Mouse (Mus musculus) c-Kit-positive CD71-positive TER-119-negative erythroid progenitor cells, embryonic 14.5 days (primary cell): ENCODE measurements at regions not wholly inside any gene's neighbourhood (a gene's known extent, or its start where the extent isn't known, plus 50 kb on each side); places are given as distances from the start of the nearest gene placed in this dataset.
A peak's percentile ranks its signal among the peaks of the same experiment; 100 is the strongest.

Experiments used
- DNase-seq: peaks from one replicate; pipeline ENCODE4 v3.0.0-alpha.2; 2013; ENCODE audit warnings: low read depth

- no peak for DNase-seq
Measured at GRCm38 (mm10) chr15:88036146-88037000, 492.3 kb downstream of the Fam19a5 start.

DNA sequence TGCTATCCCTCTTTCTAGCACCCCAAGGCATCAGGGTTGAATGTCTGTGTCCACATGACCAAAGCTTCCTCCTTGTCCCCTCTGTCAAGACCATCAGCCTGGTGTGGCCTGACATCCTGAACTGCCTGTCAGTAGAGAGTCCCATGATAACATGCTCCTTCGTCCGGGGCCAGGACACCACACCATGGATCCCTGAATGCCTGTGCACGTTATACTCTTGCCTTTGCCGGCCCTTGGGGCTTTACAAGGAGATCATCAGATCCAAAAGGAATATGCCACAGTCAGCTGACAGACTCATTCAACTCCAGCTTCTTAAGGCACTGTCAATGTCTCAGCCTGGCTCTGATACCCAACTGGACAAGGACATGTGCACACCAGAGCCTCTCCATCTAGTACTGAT lies 493.5 kb downstream of the Fam19a5 start:
- DNase-seq = no peak

GRCm38 (mm10) chr15:88042821-88043220 lies 498.7 kb downstream of the Fam19a5 start:
- no peak for DNase-seq

DNA sequence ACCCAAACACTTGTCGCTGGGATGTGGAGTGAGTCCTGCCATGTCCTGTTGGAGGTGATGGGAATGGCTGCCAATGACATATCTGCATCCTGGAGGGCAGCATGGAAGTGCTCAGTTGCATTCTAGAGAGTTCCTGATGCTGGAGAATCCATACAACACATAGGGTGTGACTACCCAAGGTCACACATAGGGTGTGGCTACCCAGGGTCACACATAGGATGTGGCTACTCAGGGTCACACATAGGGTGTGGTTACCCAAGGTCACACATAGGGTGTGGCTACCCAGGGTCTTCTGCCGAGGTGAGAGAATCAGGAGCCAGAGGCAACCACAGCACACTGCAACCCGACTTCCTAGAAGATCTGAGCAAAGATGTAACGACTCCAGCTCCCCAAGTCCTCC lies 514.0 kb downstream of the Fam19a5 start:
- DNase-seq = no peak

DNA sequence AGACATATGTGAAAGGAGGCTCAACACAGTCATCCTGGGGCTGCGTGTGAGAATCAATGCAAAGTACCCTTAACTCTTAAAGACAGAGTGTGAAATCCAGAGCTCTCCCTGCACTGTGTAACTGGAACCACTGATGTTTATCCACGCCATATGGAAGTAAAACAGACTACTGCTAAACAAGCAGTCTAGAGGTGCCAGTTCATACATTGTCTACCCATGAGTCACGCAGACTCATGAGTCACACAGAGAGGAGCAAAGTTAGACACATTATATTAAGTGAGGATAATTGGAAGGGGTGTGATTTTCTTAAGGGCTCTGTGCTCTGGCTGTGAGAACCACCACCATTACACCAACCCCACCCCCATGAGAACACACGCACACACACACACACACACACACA lies 516.8 kb downstream of the Fam19a5 start:
- DNase-seq = no peak

GRCm38 (mm10) chr15:88063041-88063440 lies 518.9 kb downstream of the Fam19a5 start:
- DNase-seq = no peak

GRCm38 (mm10) chr15:88068476-88068875 lies 524.4 kb downstream of the Fam19a5 start:
- no peak for DNase-seq

DNA sequence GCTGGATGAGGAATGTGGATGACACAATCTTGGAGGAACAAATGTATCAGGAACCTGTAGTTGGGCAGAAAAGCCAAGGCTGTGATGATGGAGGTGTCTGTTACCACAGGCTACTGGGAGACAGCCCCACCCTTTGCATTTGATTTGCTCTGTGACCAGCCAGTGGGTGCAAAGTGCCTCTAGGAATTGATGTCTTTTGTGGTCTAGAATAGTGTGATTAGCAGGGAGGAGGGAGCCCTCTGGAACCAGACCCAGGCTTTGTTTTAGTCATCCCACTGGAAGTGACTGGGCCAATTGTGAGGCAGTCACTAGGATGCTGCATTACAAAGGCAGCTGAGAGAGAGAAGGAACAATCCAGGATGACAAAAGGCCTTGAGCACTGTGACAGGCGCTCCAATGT lies 527.4 kb upstream of the Zdhhc25 start:
- no peak for DNase-seq

DNA sequence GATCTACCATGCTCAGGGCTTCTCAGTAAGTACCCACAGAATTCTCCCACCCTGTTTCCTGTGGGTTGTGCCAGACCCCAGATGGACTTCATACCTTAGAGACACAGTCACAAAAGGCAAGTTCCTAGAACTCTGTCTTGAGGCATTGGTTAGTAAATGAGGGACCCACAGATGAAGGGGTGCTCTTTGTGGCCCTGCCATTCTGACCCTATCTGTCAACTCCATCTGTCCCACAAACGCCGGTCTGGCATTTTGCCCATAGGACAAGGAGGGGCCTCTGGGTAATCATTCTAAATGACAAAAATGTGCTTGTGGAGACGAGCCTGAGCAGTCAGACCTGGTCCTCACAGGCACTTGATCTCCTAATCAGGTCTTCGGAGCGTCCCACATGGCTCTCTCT lies 516.2 kb upstream of the Zdhhc25 start:
- DNase-seq = no peak

DNA sequence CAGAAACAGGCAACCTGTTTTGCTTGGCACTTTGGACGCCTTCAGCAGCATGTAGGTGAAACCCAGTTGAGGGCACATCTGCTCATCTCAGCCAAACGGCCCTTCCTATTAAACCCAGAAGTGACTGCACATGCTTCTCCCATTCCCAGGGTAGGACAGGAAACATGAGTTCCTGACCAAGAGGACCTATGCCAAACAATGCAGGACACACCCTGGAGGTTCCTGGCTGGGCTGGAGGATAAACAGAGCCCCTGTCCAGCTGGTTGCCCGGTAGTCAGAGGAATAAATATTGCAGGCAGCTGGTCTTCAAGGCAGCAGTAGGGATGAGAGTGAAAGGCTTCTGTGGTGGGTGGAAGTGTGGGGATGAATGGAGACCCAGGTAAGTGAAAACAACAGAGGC lies 514.5 kb upstream of the Zdhhc25 start:
- no peak for DNase-seq

DNA sequence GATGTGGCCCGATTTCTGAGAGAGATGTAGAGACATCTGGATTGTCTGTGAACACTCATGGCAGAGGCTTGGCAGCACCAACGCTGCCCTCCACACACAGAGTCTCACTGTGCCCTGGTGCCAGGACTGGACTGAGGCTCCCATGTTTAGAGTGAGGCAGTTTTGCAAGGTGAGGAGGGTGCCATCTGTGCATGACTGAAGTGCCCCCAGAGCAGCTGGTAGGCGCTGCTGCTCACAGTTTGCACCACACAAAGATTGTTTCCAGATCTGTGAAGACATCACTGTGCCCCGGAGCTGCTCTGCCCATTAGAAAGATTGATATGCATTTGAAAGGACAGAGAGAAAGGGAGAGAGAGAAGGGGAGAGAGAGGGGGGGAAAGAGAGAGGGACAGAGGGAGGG lies 510.6 kb upstream of the Zdhhc25 start:
- DNase-seq = no peak

DNA sequence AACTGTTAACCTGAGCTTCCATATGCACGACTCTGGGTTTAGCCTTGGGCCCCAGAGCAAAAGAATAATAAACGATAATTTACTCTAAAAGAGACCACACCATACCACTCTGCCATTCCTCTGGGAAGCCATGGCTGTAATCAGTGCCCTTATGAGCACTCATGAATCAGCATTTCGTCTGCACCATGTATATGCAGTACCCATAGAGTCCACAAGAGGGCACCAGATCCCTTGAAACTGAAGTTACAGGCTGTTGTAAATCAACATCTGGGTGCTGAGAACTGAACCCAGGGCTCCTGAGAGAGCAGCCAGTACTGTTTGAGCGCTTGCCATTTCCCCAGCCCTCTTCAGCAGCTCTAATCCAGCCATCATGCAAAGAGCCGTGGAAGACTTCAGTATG lies 508.7 kb upstream of the Zdhhc25 start:
- DNase-seq = no peak

DNA sequence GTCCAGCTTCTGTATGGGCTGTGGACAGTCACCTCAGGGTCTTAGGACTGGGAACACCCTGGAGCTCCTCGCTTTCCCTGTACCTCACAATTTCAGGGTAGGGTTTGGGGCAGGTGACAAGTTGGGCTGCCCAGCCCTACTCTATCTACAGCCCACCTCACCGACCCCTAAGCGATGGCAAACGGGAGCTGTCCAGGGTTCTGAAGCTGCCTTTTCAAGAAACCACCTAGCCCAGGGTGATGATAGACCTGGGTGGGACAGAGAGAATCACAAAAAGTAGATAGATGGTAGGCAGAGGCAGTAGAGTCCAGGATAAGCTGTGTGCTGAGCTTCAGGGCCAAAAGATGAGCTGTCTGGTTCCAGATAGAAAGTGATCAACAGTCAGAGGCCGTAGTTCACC lies 479.7 kb upstream of the Zdhhc25 start:
- DNase-seq = no peak

- DNase-seq = no peak
Measured at GRCm38 (mm10) chr15:88123907-88124523, 476.1 kb upstream of the Zdhhc25 start.

- DNase-seq = no peak
Measured at GRCm38 (mm10) chr15:88146118-88146517, 454.0 kb upstream of the Zdhhc25 start.

DNA sequence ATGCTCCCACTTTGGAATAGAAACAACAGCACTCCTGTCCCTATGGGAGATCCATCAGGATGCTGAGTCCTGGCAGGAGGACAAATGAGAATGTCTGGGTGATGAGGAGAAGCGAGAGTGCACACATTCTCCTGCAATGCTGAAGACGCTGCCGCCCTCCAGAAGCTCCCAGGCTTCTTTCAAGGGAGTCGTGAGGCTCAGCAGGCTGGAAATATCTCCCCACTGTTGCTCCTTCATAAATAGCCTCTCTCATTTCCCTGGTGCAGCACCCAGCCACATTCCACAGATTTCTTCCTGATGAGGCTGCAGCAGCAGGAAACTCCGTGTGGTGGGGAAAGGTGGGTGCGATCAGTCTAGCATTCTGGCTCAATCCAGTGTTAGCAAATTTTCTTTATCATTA lies 448.9 kb upstream of the Zdhhc25 start:
- DNase-seq = no peak

GRCm38 (mm10) chr15:88159618-88160170 lies 440.4 kb upstream of the Zdhhc25 start:
- DNase-seq = no peak

DNA sequence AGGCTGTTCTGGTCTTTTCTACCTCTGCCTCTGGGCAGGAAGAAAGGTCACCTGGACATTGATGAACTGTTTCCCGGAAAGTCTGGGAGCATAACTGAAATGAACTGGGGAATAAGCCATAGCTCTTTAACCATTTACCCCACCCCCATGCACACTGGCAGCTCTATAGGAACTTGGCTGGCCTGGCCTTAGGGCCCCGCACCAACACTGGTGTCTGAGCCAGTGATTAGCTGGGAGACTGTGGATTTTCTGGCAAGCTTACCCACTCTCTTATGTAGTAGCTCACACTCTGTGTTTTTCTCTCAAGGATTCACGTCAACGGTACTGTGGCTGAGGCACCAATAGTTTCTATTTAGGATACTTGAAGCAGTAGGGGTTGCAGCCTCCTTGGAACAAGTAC lies 439.8 kb upstream of the Zdhhc25 start:
- DNase-seq = no peak

- DNase-seq = no peak
Measured at GRCm38 (mm10) chr15:88163438-88163837, 436.7 kb upstream of the Zdhhc25 start.

DNA sequence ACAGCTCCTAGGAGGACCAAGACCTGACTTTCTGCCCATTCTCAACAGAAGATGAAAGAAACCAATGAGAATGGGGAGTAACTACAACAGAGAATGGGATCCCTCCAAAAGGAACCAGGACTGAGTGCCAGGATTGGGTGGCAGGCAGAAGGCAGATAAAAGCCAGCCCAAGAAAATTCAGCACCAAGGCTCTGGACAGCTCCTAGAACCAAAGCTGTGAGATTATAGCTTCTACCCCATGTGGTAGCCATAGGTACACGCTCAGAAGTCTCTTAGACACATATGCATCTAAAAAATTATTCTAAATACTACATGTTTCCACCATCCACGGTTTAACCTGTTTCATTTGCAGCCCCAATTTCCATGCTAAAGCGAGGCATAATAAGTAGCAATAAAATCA lies 425.8 kb upstream of the Zdhhc25 start:
- DNase-seq = peak; percentile 3

DNA sequence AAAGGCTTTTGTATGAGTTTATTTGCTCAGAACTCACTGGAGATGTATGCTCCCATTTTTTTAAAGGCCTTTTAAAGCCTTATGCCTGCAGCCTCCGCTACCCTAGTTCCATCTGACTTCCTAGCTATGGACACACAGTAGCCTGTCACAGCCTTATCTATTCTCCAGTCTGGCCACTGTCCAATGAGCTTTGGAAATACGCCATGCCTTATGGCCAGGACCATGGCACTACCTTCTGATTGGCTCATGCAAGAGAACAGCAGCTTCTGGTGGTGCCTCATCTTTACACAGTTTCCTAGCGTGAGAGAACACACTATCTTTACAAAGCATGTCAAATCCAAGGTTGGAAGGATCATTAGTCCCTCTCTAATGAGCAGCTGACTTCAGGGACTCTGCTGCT lies 424.1 kb upstream of the Zdhhc25 start:
- no peak for DNase-seq

DNA sequence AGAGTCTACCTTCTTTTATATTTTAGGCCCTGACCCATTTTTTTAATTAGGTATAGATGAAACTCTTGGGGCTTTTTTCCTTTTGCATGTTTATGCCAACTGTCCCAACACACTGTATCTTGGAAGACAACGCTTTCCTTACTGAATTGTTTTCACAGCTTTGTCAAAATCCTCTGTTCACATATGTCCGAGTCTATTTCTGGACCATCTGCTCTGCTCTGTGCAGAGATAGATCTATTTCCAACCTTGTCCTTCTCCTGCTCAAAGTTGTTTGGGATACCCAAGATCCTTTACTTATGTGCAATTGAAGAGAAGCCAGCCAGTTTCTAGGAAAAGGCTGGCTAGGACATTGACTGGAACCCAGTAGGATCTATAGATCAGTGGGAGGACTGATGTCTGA lies 403.6 kb upstream of the Zdhhc25 start:
- no peak for DNase-seq

DNA sequence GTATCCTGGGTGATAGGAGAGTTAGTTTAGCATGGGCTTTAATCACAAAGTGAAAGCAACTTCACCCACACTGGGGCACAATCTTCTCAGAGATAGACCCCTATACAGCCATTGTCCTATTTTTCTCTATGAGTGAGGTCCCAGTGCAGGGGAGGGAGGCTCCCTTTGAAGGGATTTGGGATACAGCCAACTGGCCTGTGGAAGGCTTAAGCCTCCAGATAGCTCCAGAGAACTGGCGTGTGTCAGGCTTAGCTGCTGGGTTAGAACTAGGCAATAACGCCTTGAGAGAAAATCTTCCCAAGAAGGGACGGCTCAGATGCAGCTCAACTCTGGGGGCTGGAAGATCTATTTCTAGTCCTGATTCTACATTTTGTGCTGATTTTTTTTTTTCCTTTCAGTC lies 397.4 kb upstream of the Zdhhc25 start:
- DNase-seq = no peak

GRCm38 (mm10) chr15:88213356-88213755 lies 386.7 kb upstream of the Zdhhc25 start:
- no peak for DNase-seq
